Mouse (Mus musculus) thymus, adult 2 months (tissue): ENCODE measurements around the gene Wnt2b.

Source experiments
- CTCF ChIP-seq: fragments of 200-500 bp; IDR thresholded peaks from 2 replicates; pipeline ENCODE4 v1.5.1; 2012; ENCODE audit warnings: mild to moderate bottlenecking, control low read depth, low read length, moderate library complexity, borderline replicate concordance; ENCODE audit not compliant: control insufficient read depth, poor library complexity, insufficient read depth; ENCODE audit errors: extremely low read depth
- POLR2A ChIP-seq: fragments of 200-500 bp; IDR thresholded peaks from 2 replicates; pipeline ENCODE4 v1.6.1; 2012; ENCODE audit warnings: mild to moderate bottlenecking, low read length, control low read depth, moderate library complexity; ENCODE audit not compliant: control insufficient read depth, poor library complexity, insufficient read depth; ENCODE audit errors: extremely low read depth

DNA sequence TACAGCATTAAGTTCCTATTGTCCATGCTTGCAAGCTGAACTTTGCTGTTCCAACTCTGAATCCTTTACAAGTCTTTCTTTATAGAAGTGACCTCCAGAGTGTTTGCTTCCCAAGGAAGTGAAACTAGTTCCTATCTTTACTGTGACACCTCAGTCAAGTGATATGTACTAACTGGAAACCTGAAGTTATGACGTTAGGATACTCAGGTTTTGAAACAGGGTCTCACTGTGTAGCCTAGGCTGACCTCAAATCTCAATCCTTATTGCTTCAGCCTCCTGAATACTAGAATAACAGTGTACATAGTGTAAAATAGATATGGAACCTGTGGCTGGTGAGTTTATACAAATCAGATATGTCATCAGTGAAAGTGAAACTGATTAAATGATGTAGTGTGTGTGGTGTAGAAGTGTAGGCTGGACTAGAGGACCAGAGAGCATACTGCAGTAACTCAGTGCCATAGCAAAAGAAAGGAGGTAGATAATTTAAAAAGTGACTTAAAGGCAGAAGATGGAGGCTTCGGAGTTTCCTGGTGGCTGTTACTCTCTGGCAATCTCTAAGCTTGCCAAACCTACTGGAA is 23.9 kb downstream of the Wnt2b start:
- TF ChIP-seq POLR2A (no peak), CTCF (no peak)
